In genomic region chr9:116221565-116221964, GRCm38 (mm10) we compare ENCODE assay signal across 21 mouse cellular contexts. TPM values are rescaled to one million over a fixed set of nuclear protein-coding genes. Genes with fewer than 3 reads are reported as not detected.
DNase-seq lines count a peak whose midpoint lies in the region; ATAC-seq and TF ChIP-seq lines count a peak whose summit lies in the region.
"Had no signal": no experiment of that assay in that cellular context is flagged by ENCODE, and none has a peak within 500 bp of the region (broad histone marks: within the 10 kb centered on the region; RNA-seq: fewer than 3 reads in every experiment).

No protein-coding gene starts in this region.

- H3K27me3 ChIP-seq in kidney, embryonic 15.5 days: no peaks in the 10 kb centered on the region
- no peaks in the 10 kb centered on the region for H3K27me3 ChIP-seq in limb, embryonic 13.5 days
- H3K27me3 ChIP-seq in stomach, postnatal 0 days (ENCODE audit: control insufficient read depth, insufficient read depth, low read length): no peaks in the 10 kb centered on the region
- H3K27me3 ChIP-seq: CH12.LX; embryonic facial prominence, embryonic 13.5 days; forebrain, embryonic 13.5 days; hindbrain, embryonic 12.5 days; Patski had no signal

- no peak for TF ChIP-seq CTCF in embryonic fibroblast, embryonic 13.5 days (IDR thresholded peaks at IDR 0.05; ENCODE audit: borderline replicate concordance, insufficient read depth, low read length)
- TF ChIP-seq CTCF in stomach, postnatal 0 days (IDR thresholded peaks at IDR 0.05; ENCODE audit: low read depth): no peak

- no peak for DNase-seq in kidney, postnatal 10 days
- DNase-seq in stomach, postnatal 0 days (ENCODE audit: low spot score): no peak
- no peak for DNase-seq in cerebellum, adult 9-11 months
- no peak for DNase-seq in right cerebral cortex, postnatal 14 days
- DNase-seq: adrenal gland, postnatal 14 days; cerebellum, adult 11-12 months; cerebellum, adult 9-10 months; cerebellum, postnatal 36 days; forebrain, postnatal 0 days; gastrocnemius, adult 2 months; gastrocnemius, postnatal 25 days; heart, postnatal 10 days had no signal

- H3K9ac ChIP-seq in kidney, embryonic 15.5 days: no peak overlapping the region
- no peak overlapping the region for H3K9ac ChIP-seq in limb, embryonic 13.5 days
- no peak overlapping the region for H3K9ac ChIP-seq in stomach, postnatal 0 days (ENCODE audit: low read length)
- H3K9ac ChIP-seq: embryonic facial prominence, embryonic 13.5 days; forebrain, embryonic 13.5 days; forebrain, postnatal 0 days; hindbrain, embryonic 12.5 days had no signal

- 82% methylated on average over 6 of the region's 6 CpGs for WGBS in kidney, embryonic 15.5 days
- WGBS in limb, embryonic 13.5 days: 74% methylated on average over 6 of the region's 6 CpGs
- 66% methylated on average over 6 of the region's 6 CpGs for WGBS in stomach, postnatal 0 days

- H3K9me3 ChIP-seq in kidney, embryonic 15.5 days (replicated peaks): no peaks in the 10 kb centered on the region
- no peaks in the 10 kb centered on the region for H3K9me3 ChIP-seq in limb, embryonic 13.5 days
- no peaks in the 10 kb centered on the region for H3K9me3 ChIP-seq in stomach, postnatal 0 days (ENCODE audit: control insufficient read depth, low read length)
- H3K9me3 ChIP-seq: embryonic facial prominence, embryonic 13.5 days; forebrain, embryonic 13.5 days; hindbrain, embryonic 12.5 days had no signal

- TF ChIP-seq POLR2A in embryonic fibroblast, embryonic 13.5 days (IDR thresholded peaks at IDR 0.05; ENCODE audit: low read depth, low read length): no peak

- no peak overlapping the region for H3K4me3 ChIP-seq in kidney, embryonic 15.5 days (replicated peaks)
- no peak overlapping the region for H3K4me3 ChIP-seq in embryonic fibroblast, embryonic 13.5 days (ENCODE audit: insufficient read depth, low read length)
- H3K4me3 ChIP-seq in limb, embryonic 13.5 days: no peak overlapping the region
- no peak overlapping the region for H3K4me3 ChIP-seq in stomach, postnatal 0 days (ENCODE audit: low read depth, low read length)
- H3K4me3 ChIP-seq: embryonic facial prominence, embryonic 13.5 days; forebrain, embryonic 13.5 days; gastrocnemius, adult 2 months; hindbrain, embryonic 12.5 days had no signal

- ATAC-seq in kidney, embryonic 15.5 days (replicated peaks; ENCODE audit: low FRiP score): peak; percentile 9; the same call in 1 of the 2 replicates
- ATAC-seq in limb, embryonic 13.5 days (ENCODE audit: low FRiP score, low read depth): no peak
- peak; percentile 70 for ATAC-seq in stomach, postnatal 0 days (ENCODE audit: low FRiP score, low TSS enrichment)
- ATAC-seq: activated CD4-positive, CD25-positive, alpha-beta regulatory T cell, adult 4 months; forebrain, embryonic 13.5 days; forebrain, postnatal 0 days had no signal

- H3K4me1 ChIP-seq in kidney, embryonic 15.5 days: peaks cover 28% of the 10 kb centered on the region
- peaks cover 12% of the 10 kb centered on the region for H3K4me1 ChIP-seq in embryonic fibroblast, embryonic 13.5 days (ENCODE audit: control insufficient read depth, insufficient read depth, low read length)
- peaks cover 44% of the 10 kb centered on the region for H3K4me1 ChIP-seq in limb, embryonic 13.5 days
- H3K4me1 ChIP-seq in stomach, postnatal 0 days (replicated peaks; ENCODE audit: control insufficient read depth, insufficient read depth): peaks cover 9% of the 10 kb centered on the region

- no peak overlapping the region for H3K4me2 ChIP-seq in kidney, embryonic 15.5 days
- no peak overlapping the region for H3K4me2 ChIP-seq in limb, embryonic 13.5 days (replicated peaks)
- no peak overlapping the region for H3K4me2 ChIP-seq in stomach, postnatal 0 days (replicated peaks; ENCODE audit: low read depth)
- H3K4me2 ChIP-seq: embryonic facial prominence, embryonic 13.5 days; forebrain, embryonic 13.5 days; hindbrain, embryonic 12.5 days had no signal

- H3K36me3 ChIP-seq in kidney, embryonic 15.5 days: no peaks in the 10 kb centered on the region
- H3K36me3 ChIP-seq in limb, embryonic 13.5 days: no peaks in the 10 kb centered on the region
- H3K36me3 ChIP-seq in stomach, postnatal 0 days (ENCODE audit: control insufficient read depth, insufficient read depth, low read length): no peaks in the 10 kb centered on the region
- H3K36me3 ChIP-seq: embryonic facial prominence, embryonic 13.5 days; hindbrain, embryonic 12.5 days had no signal

- peak overlapping the region; percentile 56 for H3K27ac ChIP-seq in kidney, embryonic 15.5 days
- H3K27ac ChIP-seq in embryonic fibroblast, embryonic 13.5 days (ENCODE audit: insufficient read depth, low read length): peak overlapping the region; percentile 66
- H3K27ac ChIP-seq in limb, embryonic 13.5 days: peak overlapping the region; percentile 3; the same call in 1 of the 2 replicates
- H3K27ac ChIP-seq in stomach, postnatal 0 days (replicated peaks): no peak overlapping the region
- H3K27ac ChIP-seq: embryonic facial prominence, embryonic 13.5 days; forebrain, embryonic 13.5 days; gastrocnemius, adult 2 months; hindbrain, embryonic 12.5 days had no signal

- TF ChIP-seq EP300 in stomach, postnatal 0 days (optimal IDR thresholded peaks at IDR 0.05): no peak

RNA-seq across cellular contexts. Expression of gene Tgfbr2, which starts 46.4 kb away (rescaled TPM):
- polyA plus RNA-seq in kidney, embryonic 15.5 days (2015; fragmentation: Nextera tagmentation; extraction: Ambion mirVana): 30.8 and 31.5 TPM in 2 replicates
- polyA plus RNA-seq in embryonic fibroblast, embryonic 13.5 days (2011; ENCODE audit: insufficient read length, low read depth, missing spikeins): 91.6 and 117 TPM in 2 replicates
- 39.5 and 43.1 TPM in 2 replicates for polyA plus RNA-seq in limb, embryonic 13.5 days (2015; fragmentation: Nextera tagmentation; extraction: Ambion mirVana)
- polyA plus RNA-seq in stomach, postnatal 0 days (2015; fragmentation: Nextera tagmentation; extraction: Ambion mirVana): 16.8 and 18.5 TPM in 2 replicates
